Mouse (Mus musculus) E14TG2a.4 (cell line): ENCODE measurements at regions not wholly inside any gene's neighbourhood (a gene's known extent, or its start where the extent isn't known, plus 50 kb on each side); places are given as distances from the start of the nearest gene placed in this dataset.

Experiments used
- H3K27me3 ChIP-seq: 2 replicates; pipeline ENCODE4 v1.6.1; 2014; ENCODE audit warnings: low read length, control low read depth; ENCODE audit not compliant: insufficient read depth
- H3K36me3 ChIP-seq: 2 replicates; pipeline ENCODE4 v1.6.1; 2014; ENCODE audit warnings: low read length, control low read depth; ENCODE audit not compliant: insufficient read depth
- H3K4me1 ChIP-seq: replicated peaks from 2 replicates; pipeline ENCODE4 v1.6.1; 2014; ENCODE audit warnings: low read depth, low read length, control low read depth
- H3K4me3 ChIP-seq: replicated peaks from 2 replicates; pipeline ENCODE4 v1.5.1; 2014; ENCODE audit warnings: mild to moderate bottlenecking, low read length
- H3K9me3 ChIP-seq: 2 replicates; pipeline ENCODE4 v1.6.1; 2014; ENCODE audit warnings: low read length, control low read depth
- CTCF ChIP-seq: conservative IDR thresholded peaks from 2 replicates; pipeline ENCODE4 v1.5.1; 2014; ENCODE audit warnings: low read length
- NANOG ChIP-seq: IDR thresholded peaks from 2 replicates; pipeline ENCODE4 v1.6.1; 2014; ENCODE audit warnings: borderline replicate concordance, low read length, mixed read lengths
- POU5F1 ChIP-seq: IDR thresholded peaks from 2 replicates; pipeline ENCODE4 v1.6.1; 2014; ENCODE audit warnings: low read length, borderline replicate concordance

- Histone ChIP-seq H3K4me3 (no peak overlapping the region), H3K36me3 (no peaks in the 10 kb centered on the region), H3K9me3 (0 out of 2 replicates have a peak, but pooled peaks cover 3% of the 10 kb centered on the region), H3K27me3 (no peaks in the 10 kb centered on the region), H3K4me1 (no peaks in the 10 kb centered on the region)
- TF ChIP-seq CTCF (no peak), NANOG (no peak), POU5F1 (no peak)
These were observed 553.6 kb upstream of the Tmpo start for GRCm38 (mm10) chr10:91734691-91735090.

GRCm38 (mm10) chr10:91732007-91732589 is 551.0 kb upstream of the Tmpo start:
- Histone ChIP-seq H3K27me3 (no peaks in the 10 kb centered on the region), H3K9me3 (no peaks in the 10 kb centered on the region), H3K4me3 (no peak overlapping the region), H3K4me1 (no peaks in the 10 kb centered on the region), H3K36me3 (no peaks in the 10 kb centered on the region)
- TF ChIP-seq NANOG, result no peak
- TF ChIP-seq POU5F1, result no peak
- no peak for TF ChIP-seq CTCF

GRCm38 (mm10) chr10:91730062-91730461 is 548.9 kb upstream of the Tmpo start:
- no peaks in the 10 kb centered on the region for H3K9me3 ChIP-seq
- H3K27me3 ChIP-seq, result no peaks in the 10 kb centered on the region
- no peak overlapping the region for H3K4me3 ChIP-seq
- H3K36me3 ChIP-seq, result no peaks in the 10 kb centered on the region
- no peak for TF ChIP-seq NANOG
- no peak for TF ChIP-seq CTCF
- TF ChIP-seq POU5F1, result no peak
- H3K4me1 ChIP-seq, result no peaks in the 10 kb centered on the region

- H3K36me3 ChIP-seq, result no peaks in the 10 kb centered on the region
- H3K9me3 ChIP-seq, result no peaks in the 10 kb centered on the region
- no peak for TF ChIP-seq NANOG
- no peak for TF ChIP-seq CTCF
- TF ChIP-seq POU5F1, result no peak
- H3K4me1 ChIP-seq, result no peaks in the 10 kb centered on the region
- no peaks in the 10 kb centered on the region for H3K27me3 ChIP-seq
- H3K4me3 ChIP-seq, result no peak overlapping the region
These were observed 538.7 kb upstream of the Tmpo start for GRCm38 (mm10) chr10:91719561-91720371.

- Histone ChIP-seq H3K9me3 (no peaks in the 10 kb centered on the region), H3K27me3 (no peaks in the 10 kb centered on the region), H3K36me3 (no peaks in the 10 kb centered on the region), H3K4me3 (no peak overlapping the region), H3K4me1 (no peaks in the 10 kb centered on the region)
- no peak for TF ChIP-seq NANOG
- no peak for TF ChIP-seq CTCF
- no peak for TF ChIP-seq POU5F1
These were observed 535.5 kb upstream of the Tmpo start for GRCm38 (mm10) chr10:91716604-91717003.

- Histone ChIP-seq H3K9me3 (no peaks in the 10 kb centered on the region), H3K4me3 (no peak overlapping the region), H3K36me3 (no peaks in the 10 kb centered on the region), H3K27me3 (no peaks in the 10 kb centered on the region), H3K4me1 (no peaks in the 10 kb centered on the region)
- TF ChIP-seq CTCF (no peak), NANOG (no peak), POU5F1 (no peak)
These were observed 533.5 kb upstream of the Tmpo start for GRCm38 (mm10) chr10:91714648-91715047.

- TF ChIP-seq CTCF (no peak), POU5F1 (no peak), NANOG (no peak)
- H3K4me1 ChIP-seq, result no peaks in the 10 kb centered on the region
- no peak overlapping the region for H3K4me3 ChIP-seq
- H3K27me3 ChIP-seq, result no peaks in the 10 kb centered on the region
- no peaks in the 10 kb centered on the region for H3K36me3 ChIP-seq
- no peaks in the 10 kb centered on the region for H3K9me3 ChIP-seq
These were observed 532.4 kb upstream of the Tmpo start for GRCm38 (mm10) chr10:91713529-91713928.

GRCm38 (mm10) chr10:91706816-91707215 is 525.7 kb upstream of the Tmpo start:
- Histone ChIP-seq H3K4me1 (no peaks in the 10 kb centered on the region), H3K27me3 (no peaks in the 10 kb centered on the region), H3K36me3 (no peaks in the 10 kb centered on the region), H3K9me3 (no peaks in the 10 kb centered on the region), H3K4me3 (no peak overlapping the region)
- TF ChIP-seq POU5F1 (no peak), NANOG (no peak), CTCF (no peak)

- H3K27me3 ChIP-seq, result no peaks in the 10 kb centered on the region
- H3K4me3 ChIP-seq, result no peak overlapping the region
- TF ChIP-seq POU5F1 (no peak), CTCF (no peak), NANOG (no peak)
- no peaks in the 10 kb centered on the region for H3K9me3 ChIP-seq
- no peaks in the 10 kb centered on the region for H3K36me3 ChIP-seq
- no peaks in the 10 kb centered on the region for H3K4me1 ChIP-seq
These were observed 523.6 kb upstream of the Tmpo start for GRCm38 (mm10) chr10:91704751-91705150.
